Mouse (Mus musculus): ENCODE measurements around the gene Krt7.

The Krt7 gene

GRCm38 (mm10) chr15:101378646-101379045 lies 32.2 kb upstream of the Krt7 start:
- no peak for DNase-seq

- DNase-seq: peak in 1 of 2 experiments; percentile 44
These were observed 29.1 kb upstream of the Krt7 start for GRCm38 (mm10) chr15:101381758-101382157.

- DNase-seq: peak; percentile 58 to 73
These were observed 28.0 kb upstream of the Krt7 start for GRCm38 (mm10) chr15:101382811-101383210.

GRCm38 (mm10) chr15:101384610-101385009 lies 26.2 kb upstream of the Krt7 start:
- no peak for DNase-seq

- no peak for DNase-seq
These were observed 25.8 kb upstream of the Krt7 start for GRCm38 (mm10) chr15:101385064-101385463.

GRCm38 (mm10) chr15:101387176-101387575 lies 23.7 kb upstream of the Krt7 start:
- no peak for DNase-seq

- DNase-seq: no peak
These were observed 22.8 kb upstream of the Krt7 start for GRCm38 (mm10) chr15:101388034-101388541.

GRCm38 (mm10) chr15:101390203-101390602 lies 20.6 kb upstream of the Krt7 start:
- no peak for DNase-seq

GRCm38 (mm10) chr15:101392251-101392650 lies 18.6 kb upstream of the Krt7 start:
- no peak for DNase-seq

DNA sequence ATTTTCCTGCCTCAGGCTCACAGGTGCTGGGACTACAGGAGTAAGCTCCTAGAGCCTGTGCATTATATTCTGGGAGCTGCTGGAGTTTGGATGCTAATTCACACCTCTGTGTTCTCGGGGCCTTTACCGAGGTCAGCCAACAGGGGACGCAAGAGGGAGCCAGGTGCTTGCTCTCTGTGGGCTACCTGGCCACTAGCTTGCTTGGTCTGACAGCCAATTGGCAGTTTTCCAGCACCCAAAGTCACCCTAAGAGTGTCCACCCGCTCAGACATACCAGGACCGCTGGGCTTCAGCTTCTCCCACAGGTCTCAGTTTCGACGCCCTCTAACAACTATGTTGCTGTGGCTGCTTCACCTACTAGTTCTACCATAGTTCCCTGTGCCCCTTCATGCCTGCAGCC lies 15.9 kb upstream of the Krt7 start:
- DNase-seq: peak in 1 of 2 experiments; percentile 58

GRCm38 (mm10) chr15:101396466-101396865 lies 14.4 kb upstream of the Krt7 start:
- DNase-seq: no peak

DNA sequence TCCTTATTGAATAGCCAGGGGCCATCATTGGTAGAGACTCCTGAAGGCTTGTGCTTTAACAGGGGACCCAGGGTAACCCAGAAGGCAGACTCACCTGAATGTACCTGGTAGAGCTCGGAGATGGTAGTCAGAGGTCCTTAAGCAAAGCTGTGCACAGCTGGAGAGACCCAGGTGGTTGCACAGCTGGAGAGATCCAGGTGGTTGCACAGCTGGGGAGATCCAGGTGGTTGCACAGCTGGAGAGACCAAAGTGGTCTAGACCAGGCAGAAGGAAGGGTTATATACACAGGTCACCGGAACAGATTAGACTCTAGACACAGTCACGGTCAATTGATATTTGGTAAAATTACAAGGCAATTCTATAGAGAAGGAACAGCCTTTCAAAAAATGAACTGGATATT lies 13.9 kb upstream of the Krt7 start:
- DNase-seq: no peak

- DNase-seq: no peak
These were observed 13.2 kb upstream of the Krt7 start for GRCm38 (mm10) chr15:101397683-101398082.

- DNase-seq: no peak
These were observed 12.6 kb upstream of the Krt7 start for GRCm38 (mm10) chr15:101398269-101398668.

GRCm38 (mm10) chr15:101412188-101412587 lies 1.3 kb downstream of the Krt7 start:
- DNase-seq: peak; percentile 25 to 29

- no peak for DNase-seq
These were observed 3.2 kb downstream of the Krt7 start for GRCm38 (mm10) chr15:101413916-101414635.

- peak; percentile 24 to 44 for DNase-seq
These were observed 4.1 kb downstream of the Krt7 start for GRCm38 (mm10) chr15:101414807-101415565.

GRCm38 (mm10) chr15:101418950-101419349 lies 8.1 kb downstream of the Krt7 start:
- no peak for DNase-seq

GRCm38 (mm10) chr15:101420903-101421302 lies 10.1 kb downstream of the Krt7 start:
- peak; percentile 24 to 30 for DNase-seq

GRCm38 (mm10) chr15:101424914-101425313 lies 14.1 kb downstream of the Krt7 start:
- DNase-seq: no peak

- DNase-seq: no peak
These were observed 25.8 kb downstream of the Krt7 start for GRCm38 (mm10) chr15:101436611-101437010.

GRCm38 (mm10) chr15:101438555-101438954 lies 27.7 kb downstream of the Krt7 start, which contains the start of gene Krt87:
Gene Krt87 (minus strand): TSS chr15:101438804.
- DNase-seq: no peak

DNA sequence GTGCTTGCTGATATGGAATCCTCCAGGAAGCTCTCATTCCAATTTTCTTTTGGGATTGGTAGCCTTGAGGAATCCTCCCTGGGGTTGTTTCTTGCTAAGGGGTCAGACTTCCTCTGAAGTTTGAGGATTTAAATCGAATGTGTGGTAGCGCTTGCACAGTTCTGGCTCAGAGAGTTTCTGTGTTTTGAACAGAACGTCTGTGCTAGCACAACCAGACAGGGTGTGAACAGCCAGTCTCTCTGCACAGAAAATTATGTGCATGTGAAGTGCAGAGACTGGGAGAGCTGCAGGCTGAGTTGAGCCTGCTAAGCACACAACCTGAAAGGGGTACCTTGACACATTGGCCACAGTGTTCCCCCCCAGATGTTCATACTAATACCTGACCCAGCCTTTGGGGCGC lies 30.0 kb downstream of the Krt7 start:
- DNase-seq: no peak

DNA sequence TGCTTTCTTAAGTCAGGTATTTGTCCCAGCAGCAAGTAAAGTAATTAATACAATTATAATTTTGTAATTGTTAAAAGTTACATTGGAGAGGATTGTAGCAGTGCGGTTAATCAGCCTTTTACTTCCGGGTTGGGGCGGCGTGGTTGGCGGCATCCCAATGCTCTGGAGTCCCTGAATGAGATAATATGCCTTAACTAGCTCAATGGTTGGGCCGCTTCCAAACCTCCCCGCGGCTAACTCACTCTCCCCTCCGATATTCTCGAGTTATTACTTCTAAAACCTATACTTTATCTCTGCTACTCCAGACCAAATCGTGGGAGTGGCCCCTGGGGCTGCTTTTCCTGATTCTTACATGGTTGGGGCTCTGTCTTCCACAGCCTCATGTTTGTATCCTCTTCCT lies 35.7 kb downstream of the Krt7 start:
- no peak for DNase-seq
